Mouse (Mus musculus) CH12.LX (cell line): ENCODE results near the gene Vwa7. TPM values are rescaled to one million over a fixed set of nuclear protein-coding genes. Genes with fewer than 3 reads are reported as not detected.
A peak's percentile ranks its signal among the peaks of the same experiment; 100 is the strongest.

ENCODE experiments used
- DNase-seq: peaks from one replicate; pipeline ENCODE4 v3.0.0-alpha.2; 2013; ENCODE audit errors: extremely low read depth
- H3K27ac ChIP-seq: 2 replicates; pipeline ENCODE4 v1.5.1; 2012; ENCODE audit warnings: low read depth, mild to moderate bottlenecking, control low read depth, moderate library complexity; ENCODE audit not compliant: insufficient read depth
- H3K27me3 ChIP-seq: replicated peaks from 2 replicates; pipeline ENCODE3; 2012; ENCODE audit warnings: inconsistent platforms
- H3K36me3 ChIP-seq, 2 experiments: replicated peaks in 1 of 2; 2 replicates each; pipeline versions ENCODE3 to v1.6.1; 2012; ENCODE audit warnings: inconsistent platforms in 1 of 2, low read length in 1 of 2, mild to moderate bottlenecking in 1 of 2, mixed read lengths in 1 of 2, moderate library complexity in 1 of 2; ENCODE audit not compliant: control insufficient read depth in 1 of 2, insufficient read depth in 1 of 2
- H3K4me1 ChIP-seq, 2 experiments: 2 replicates each; pipeline ENCODE4 v1.6.1; 2012; ENCODE audit warnings: inconsistent platforms in 1 of 2, moderate library complexity in 1 of 2; ENCODE audit not compliant: insufficient read depth in 2 of 2, control insufficient read depth in 1 of 2
- H3K4me2 ChIP-seq: 2 replicates; pipeline ENCODE4 v1.6.1; 2012; ENCODE audit warnings: low read depth, mild to moderate bottlenecking, control low read depth; ENCODE audit not compliant: poor library complexity, insufficient read depth, severe bottlenecking
- H3K4me3 ChIP-seq, 3 experiments: fragments of 150-350 bp in 1 of 3; sonication (generic) in 1 of 3; replicated peaks in 1 of 3; 2 replicates each; pipeline versions ENCODE3 to v1.5.1; 2011 to 2012; ENCODE audit warnings: low read depth in 2 of 3, low read length in 2 of 3, mild to moderate bottlenecking in 2 of 3, moderate library complexity in 2 of 3, control low read depth in 1 of 3, improper control_type of control experiment in 1 of 3, inconsistent platforms in 1 of 3, mixed read lengths in 1 of 3; ENCODE audit not compliant: poor library complexity in 1 of 3
- H3K79me2 ChIP-seq: replicated peaks from 2 replicates; pipeline ENCODE4 v1.6.1; 2012; ENCODE audit warnings: mild to moderate bottlenecking, moderate library complexity; ENCODE audit not compliant: control insufficient read depth, poor library complexity, insufficient read depth, severe bottlenecking; ENCODE audit errors: extremely low read depth
- H3K9ac ChIP-seq: 2 replicates; pipeline ENCODE4 v1.6.1; 2012; ENCODE audit warnings: low read depth, mild to moderate bottlenecking, control low read depth, moderate library complexity; ENCODE audit not compliant: insufficient read depth
- H3K9me3 ChIP-seq: replicated peaks from 2 replicates; pipeline ENCODE3; 2012; ENCODE audit warnings: low read length, inconsistent platforms, mixed read lengths
- BHLHE40 ChIP-seq: IDR thresholded peaks from 2 replicates; pipeline ENCODE4 v1.6.1; 2011; ENCODE audit warnings: mild to moderate bottlenecking, low read depth, low read length, improper control_type of control experiment
- CHD2 ChIP-seq: IDR thresholded peaks from 2 replicates; pipeline ENCODE4 v1.6.1; 2011; ENCODE audit warnings: low read length, improper control_type of control experiment
- E2F4 ChIP-seq: IDR thresholded peaks from 2 replicates; pipeline ENCODE4 v1.6.1; 2011; ENCODE audit warnings: low read depth, low read length, improper control_type of control experiment; ENCODE audit not compliant: insufficient replicate concordance
- EP300 ChIP-seq: IDR thresholded peaks from 2 replicates; pipeline ENCODE4 v1.6.1; 2011; ENCODE audit warnings: low read length, improper control_type of control experiment
- ETS1 ChIP-seq: conservative IDR thresholded peaks from 2 replicates; pipeline ENCODE4 v1.6.1; 2012; ENCODE audit warnings: low read depth, mild to moderate bottlenecking, inconsistent platforms, low read length, improper control_type of control experiment, moderate library complexity
- GABPA ChIP-seq: IDR thresholded peaks from 2 replicates; pipeline ENCODE4 v1.6.1; 2012; ENCODE audit warnings: low read depth, low read length, improper control_type of control experiment, inconsistent platforms; ENCODE audit not compliant: insufficient replicate concordance
- HCFC1 ChIP-seq: IDR thresholded peaks from 2 replicates; pipeline ENCODE4 v1.6.1; 2012; ENCODE audit warnings: low read depth, mild to moderate bottlenecking, inconsistent platforms, low read length, improper control_type of control experiment
- IRF4 ChIP-seq: IDR thresholded peaks from 2 replicates; pipeline ENCODE4 v1.6.1; 2014; ENCODE audit warnings: low read depth, mild to moderate bottlenecking, inconsistent platforms, low read length, improper control_type of control experiment
- JUN ChIP-seq: IDR thresholded peaks from 2 replicates; pipeline ENCODE4 v1.6.1; 2011; ENCODE audit warnings: low read depth, mild to moderate bottlenecking, low read length, improper control_type of control experiment, moderate library complexity; ENCODE audit not compliant: insufficient read depth
- JUND ChIP-seq: conservative IDR thresholded peaks from 2 replicates; pipeline ENCODE4 v1.6.1; 2011; ENCODE audit warnings: low read depth, low read length, improper control_type of control experiment
- KAT2A ChIP-seq: IDR thresholded peaks from 2 replicates; pipeline ENCODE4 v1.6.1; 2012; ENCODE audit warnings: low read length, improper control_type of control experiment, inconsistent platforms; ENCODE audit not compliant: insufficient replicate concordance
- MAX ChIP-seq: IDR thresholded peaks from 2 replicates; pipeline ENCODE4 v1.6.1; 2011; ENCODE audit warnings: low read length, improper control_type of control experiment
- MAZ ChIP-seq: IDR thresholded peaks from 2 replicates; pipeline ENCODE4 v1.6.1; 2012; ENCODE audit warnings: low read depth, mild to moderate bottlenecking, inconsistent platforms, low read length, improper control_type of control experiment, moderate library complexity
- MEF2A ChIP-seq: IDR thresholded peaks from 2 replicates; pipeline ENCODE4 v1.6.1; 2014; ENCODE audit warnings: low read depth, mild to moderate bottlenecking, inconsistent platforms, low read length, improper control_type of control experiment, borderline replicate concordance
- MXI1 ChIP-seq: IDR thresholded peaks from 2 replicates; pipeline ENCODE4 v1.6.1; 2011; ENCODE audit warnings: mild to moderate bottlenecking, low read depth, low read length, improper control_type of control experiment
- NELFE ChIP-seq: IDR thresholded peaks from 2 replicates; pipeline ENCODE4 v1.6.1; 2011; ENCODE audit warnings: low read depth, low read length, improper control_type of control experiment
- NRF1 ChIP-seq: IDR thresholded peaks from 2 replicates; pipeline ENCODE4 v1.6.1; 2014; ENCODE audit warnings: low read depth, mild to moderate bottlenecking, inconsistent platforms, low read length, improper control_type of control experiment, moderate library complexity
- PAX5 ChIP-seq: IDR thresholded peaks from 2 replicates; pipeline ENCODE4 v1.6.1; 2012; ENCODE audit warnings: low read length, inconsistent platforms, mixed read lengths
- POLR2A ChIP-seq: IDR thresholded peaks from 2 replicates; pipeline ENCODE4 v1.6.1; 2011; ENCODE audit warnings: low read depth, mild to moderate bottlenecking, improper control_type of control experiment, low read length
- POLR2AphosphoS2 ChIP-seq: IDR thresholded peaks from 2 replicates; pipeline ENCODE4 v1.6.1; 2011; ENCODE audit warnings: low read depth, low read length, improper control_type of control experiment
- RAD21 ChIP-seq: IDR thresholded peaks from 2 replicates; pipeline ENCODE4 v1.6.1; 2011; ENCODE audit warnings: low read depth, mild to moderate bottlenecking, low read length, improper control_type of control experiment, moderate library complexity
- RCOR1 ChIP-seq: conservative IDR thresholded peaks from 2 replicates; pipeline ENCODE4 v1.6.1; 2012; ENCODE audit warnings: low read depth, mild to moderate bottlenecking, inconsistent platforms, low read length, improper control_type of control experiment
- SIN3A ChIP-seq: IDR thresholded peaks from 2 replicates; pipeline ENCODE4 v1.6.1; 2012; ENCODE audit warnings: low read length, improper control_type of control experiment, inconsistent platforms
- SMC3 ChIP-seq: IDR thresholded peaks from 2 replicates; pipeline ENCODE4 v1.6.1; 2011; ENCODE audit warnings: low read depth, low read length, improper control_type of control experiment
- TBP ChIP-seq: conservative IDR thresholded peaks from 2 replicates; pipeline ENCODE4 v1.6.1; 2011; ENCODE audit warnings: low read depth, low read length, improper control_type of control experiment
- TCF12 ChIP-seq: IDR thresholded peaks from 2 replicates; pipeline ENCODE4 v1.6.1; 2014; ENCODE audit warnings: low read depth, mild to moderate bottlenecking, inconsistent platforms, low read length, improper control_type of control experiment
- UBTF ChIP-seq: IDR thresholded peaks from 2 replicates; pipeline ENCODE4 v1.6.1; 2012; ENCODE audit warnings: low read depth, mild to moderate bottlenecking, inconsistent platforms, low read length, improper control_type of control experiment, moderate library complexity
- USF1 ChIP-seq: IDR thresholded peaks from 2 replicates; pipeline ENCODE4 v1.6.1; 2014; ENCODE audit warnings: low read depth, mild to moderate bottlenecking, inconsistent platforms, low read length, improper control_type of control experiment
- ZC3H11A ChIP-seq: IDR thresholded peaks from 2 replicates; pipeline ENCODE4 v1.6.1; 2012; ENCODE audit warnings: low read depth, mild to moderate bottlenecking, inconsistent platforms, low read length, improper control_type of control experiment
- ZMIZ1 ChIP-seq: IDR thresholded peaks from 2 replicates; pipeline ENCODE4 v1.6.1; 2012; ENCODE audit warnings: low read depth, mild to moderate bottlenecking, inconsistent platforms, low read length, improper control_type of control experiment
- ZNF384 ChIP-seq: IDR thresholded peaks from 2 replicates; pipeline ENCODE4 v1.6.1; 2012; ENCODE audit warnings: low read depth, low read length, improper control_type of control experiment, inconsistent platforms
- dilution Hi-C: fragments of 300-500 bp; cut with MboI; formaldehyde crosslinking; loops from 2 replicates; pipeline ENCODE4 v1.14.3; 2020; ENCODE audit warnings: low sequenced_read_pairs; ENCODE audit not compliant: extremely low pct_unique_long_range_greater_than_20kb, extremely low pct_ligation_motif_present
- in situ Hi-C: fragments of 300-500 bp; cut with MboI; formaldehyde crosslinking; loops from 3 replicates; pipeline ENCODE4 v1.14.3; 2019; ENCODE audit warnings: low sequenced_read_pairs, low pct_ligation_motif_present, low pct_unique_long_range_greater_than_20kb, mixed read lengths
- polyA plus RNA-seq: library from polyadenylated mRNA; unstranded; fragments of >175 nt; gene quantifications from 2 replicates; pipeline ENCODE4 v1.2.1, GENCODE M21; 2012; ENCODE audit warnings: low read depth; ENCODE audit not compliant: insufficient read length
- total RNA-seq, 2 experiments: library from RNA; depleted of rRNA; stranded (reverse); fragments of 300-350 nt in 1 of 2; fragments of >200 nt in 1 of 2; gene quantifications; 2 replicates each; pipeline ENCODE4 v1.2.3; 2012 to 2014

Vwa7 gene
- total and polyA plus RNA-seq, 3 experiments = 0.42 to 1.2 TPM; not detected in 1

- Histone ChIP-seq H3K9ac (peak overlapping the region; percentile 96; the same call in 1 of the 2 replicates), H3K27ac (peak overlapping the region; percentile 68), H3K9me3 (peaks cover 3% of the 10 kb centered on the region), H3K4me3 (no peak overlapping the region), H3K79me2 (peaks cover 23% of the 10 kb centered on the region), H3K27me3 (no peaks in the 10 kb centered on the region), H3K4me2 (peak overlapping the region; percentile 59; the same call in 1 of the 2 replicates), H3K36me3 (peaks cover 15 to 21% of the 10 kb centered on the region in 2 experiments), H3K4me1 (peaks cover 6 to 43% of the 10 kb centered on the region in 2 experiments)
- DNase-seq = no peak
- in situ Hi-C loops = no loop called here
- dilution Hi-C loops = no loop called here
- TF ChIP-seq JUN (no peak), GABPA (no peak), ZC3H11A (no peak), EP300 (no peak), PAX5 (no peak), SIN3A (no peak)
Observed at GRCm38 (mm10) chr17:35048932-35049440, 32.6 kb downstream of the Vwa7 start.

GRCm38 (mm10) chr17:35049561-35050016 lies 33.2 kb downstream of the Vwa7 start, which contains the start of gene Clic1:
TSS of gene Clic1 (plus strand) at chr17:35049966.
- Histone ChIP-seq H3K36me3 (peaks cover 19 to 26% of the 10 kb centered on the region in 2 experiments), H3K79me2 (peaks cover 27% of the 10 kb centered on the region), H3K4me2 (peak within 1 kb of the TSS; percentile 59), H3K27me3 (no peaks in the 10 kb centered on the region), H3K4me3 (peak within 1 kb of the TSS; percentile 79 to 94 (median 86)), H3K4me1 (peaks cover 6 to 40% of the 10 kb centered on the region in 2 experiments), H3K27ac (peak within 1 kb of the TSS; percentile 96), H3K9ac (peak within 1 kb of the TSS; percentile 96), H3K9me3 (peaks cover 7% of the 10 kb centered on the region)
- dilution Hi-C loops (no loop called here), in situ Hi-C loops (no loop called here)
- DNase-seq = peak; percentile 56
- TF ChIP-seq CHD2 (no peak), UBTF (no peak), RCOR1 (no peak), KAT2A (no peak), EP300 (no peak), MAZ (no peak), ZMIZ1 (no peak; the same call in 1 of the 2 replicates), SIN3A (no peak), E2F4 (no peak), ZC3H11A (no peak), TCF12 (peak; percentile 38; the same call in 1 of the 2 replicates), TBP (0 out of 2 replicates have a peak, but pooled peaks have one; percentile 14), ZNF384 (no peak), GABPA (no peak), MEF2A (no peak), MAX (no peak), JUND (no peak), RAD21 (no peak; the same call in 1 of the 2 replicates), IRF4 (no peak), USF1 (no peak), SMC3 (peak; percentile 7; the same call in 1 of the 2 replicates), BHLHE40 (peak; percentile 15; the same call in 1 of the 2 replicates), PAX5 (no peak), HCFC1 (no peak; the same call in 1 of the 2 replicates), POLR2AphosphoS2 (no peak), NELFE (peak; percentile 18; the same call in 1 of the 2 replicates), JUN (no peak), MXI1 (no peak), POLR2A (no peak; the same call in 1 of the 2 replicates), ETS1 (no peak), NRF1 (no peak)
